Mouse (Mus musculus): Measurements from ENCODE around the gene Dpp3.

GRCm38 (mm10) chr19:4943253-4943588 is 15.1 kb upstream of the Dpp3 start:
- TF ChIP-seq POLR2A (IDR thresholded peaks at IDR 0.05; ENCODE audit: insufficient read depth, low read depth, low read length), result no peak
- no peak for TF ChIP-seq CTCF (IDR thresholded peaks at IDR 0.05; ENCODE audit: insufficient read depth, low read depth, low read length)

All from olfactory bulb, adult 2 months (tissue).